Mouse (Mus musculus): ENCODE results near the gene Spsb2. TPM values are rescaled to one million over a fixed set of nuclear protein-coding genes. Genes with fewer than 3 reads are reported as not detected.

Gene Spsb2
- polyA plus RNA-seq, 1 experiment from 2014 or later = 8.0 TPM

DNA sequence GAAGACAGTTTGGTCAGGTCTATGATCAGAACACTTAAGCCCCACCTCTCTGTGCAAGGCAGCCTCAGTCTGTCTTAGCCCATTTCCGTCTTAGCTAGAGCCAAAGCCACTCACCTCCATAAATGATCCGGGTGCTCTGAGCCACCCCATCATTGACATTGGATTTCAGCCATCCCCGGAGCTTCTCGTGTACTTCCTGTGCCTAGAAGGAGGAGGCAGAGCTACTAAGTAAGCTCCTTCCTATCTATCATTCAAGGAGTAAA, 2.9 kb downstream of the Spsb2 start:
- no peak overlapping the region for H3K9ac ChIP-seq (replicated peaks; ENCODE audit: low read depth, low read length)
- 83% methylated on average over 4 of the region's 4 CpGs for WGBS
- H3K27ac ChIP-seq (ENCODE audit: low read length) = no peak overlapping the region
- no peaks in the 10 kb centered on the region for H3K27me3 ChIP-seq (ENCODE audit: control insufficient read depth, insufficient read depth, low read length)
- no peak overlapping the region for H3K4me2 ChIP-seq (replicated peaks; ENCODE audit: low read depth, low read length)
- H3K36me3 ChIP-seq (ENCODE audit: control insufficient read depth, insufficient read depth, low read length) = peaks cover 25% of the 10 kb centered on the region
- no peak for ATAC-seq (ENCODE audit: insufficient number of reproducible peaks, insufficient read depth, low FRiP score, low read depth)
- no peak overlapping the region for H3K4me3 ChIP-seq (ENCODE audit: low read depth, low read length)
- peaks cover 27% of the 10 kb centered on the region for H3K4me1 ChIP-seq (ENCODE audit: control insufficient read depth, insufficient read depth, low read length)
- H3K9me3 ChIP-seq (ENCODE audit: control insufficient read depth, low read depth, low read length) = no peaks in the 10 kb centered on the region

DNA sequence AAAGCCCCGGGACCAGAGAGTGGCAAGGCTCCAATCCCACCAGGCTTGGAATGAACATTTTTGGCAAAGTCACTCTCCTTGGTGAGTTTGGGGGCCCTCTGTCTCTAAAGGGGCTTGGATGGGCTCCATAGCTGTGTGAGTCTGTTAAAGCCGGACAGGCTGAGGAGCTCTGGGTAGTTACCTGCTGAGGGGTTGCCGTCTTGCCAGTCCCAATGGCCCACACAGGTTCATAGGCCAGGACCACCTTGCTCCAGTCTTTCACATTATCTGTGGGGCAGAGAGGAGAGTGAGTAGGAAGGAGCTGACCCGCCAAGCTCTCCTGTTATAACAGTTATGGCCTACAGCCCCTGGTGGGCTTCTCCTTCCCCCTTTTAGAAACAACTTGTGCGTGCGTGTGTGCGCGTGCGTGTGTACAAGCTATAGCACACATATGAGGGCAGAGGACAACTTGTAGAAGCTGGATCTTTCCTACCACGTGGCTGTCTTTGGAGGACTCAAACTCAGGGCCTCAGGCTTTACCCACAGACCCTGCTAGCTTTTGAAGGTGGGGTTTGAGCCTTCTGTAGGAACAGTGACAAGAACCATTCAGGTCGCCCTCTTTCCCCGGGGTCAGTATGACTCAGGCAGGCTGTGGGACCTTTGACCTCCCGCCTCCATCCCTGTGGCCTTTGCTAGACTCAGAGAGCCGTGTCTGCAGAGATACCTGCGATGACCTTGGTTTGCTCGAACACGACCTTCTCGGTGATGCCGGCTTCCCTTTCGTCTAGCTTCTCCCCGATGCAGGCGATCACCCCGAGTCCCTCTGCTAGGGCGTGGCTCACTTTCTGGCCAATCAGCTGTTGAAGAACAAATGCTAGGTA, 3.5 kb downstream of the Spsb2 start:
- WGBS = 75% methylated on average over 24 of the region's 24 CpGs
- H3K9me3 ChIP-seq (ENCODE audit: control insufficient read depth, low read depth, low read length) = no peaks in the 10 kb centered on the region
- ATAC-seq (ENCODE audit: insufficient number of reproducible peaks, insufficient read depth, low FRiP score, low read depth) = no peak
- H3K36me3 ChIP-seq (ENCODE audit: control insufficient read depth, insufficient read depth, low read length) = peaks cover 30% of the 10 kb centered on the region
- peaks cover 27% of the 10 kb centered on the region for H3K4me1 ChIP-seq (ENCODE audit: control insufficient read depth, insufficient read depth, low read length)
- peak overlapping the region; percentile 89 for H3K4me2 ChIP-seq (replicated peaks; ENCODE audit: low read depth, low read length)
- H3K9ac ChIP-seq (replicated peaks; ENCODE audit: low read depth, low read length) = peak overlapping the region; percentile 83; the same call in 1 of the 2 replicates
- H3K27me3 ChIP-seq (ENCODE audit: control insufficient read depth, insufficient read depth, low read length) = no peaks in the 10 kb centered on the region
- peak overlapping the region; percentile 78 for H3K4me3 ChIP-seq (ENCODE audit: low read depth, low read length)
- no peak overlapping the region for H3K27ac ChIP-seq (ENCODE audit: low read length)

GRCm38 (mm10) chr6:124812848-124813247, 4.4 kb downstream of the Spsb2 start:
- peak overlapping the region; percentile 94 for H3K27ac ChIP-seq (ENCODE audit: low read length)

GRCm38 (mm10) chr6:124813496-124813895, 5.0 kb downstream of the Spsb2 start:
- Histone ChIP-seq H3K9ac (replicated peaks; ENCODE audit: low read depth, low read length) (peak overlapping the region; percentile 83), H3K9me3 (ENCODE audit: control insufficient read depth, low read depth, low read length) (no peaks in the 10 kb centered on the region), H3K36me3 (ENCODE audit: control insufficient read depth, insufficient read depth, low read length) (peaks cover 45% of the 10 kb centered on the region), H3K27ac (ENCODE audit: low read length) (peak overlapping the region; percentile 94), H3K4me1 (ENCODE audit: control insufficient read depth, insufficient read depth, low read length) (peaks cover 23% of the 10 kb centered on the region), H3K27me3 (ENCODE audit: control insufficient read depth, insufficient read depth, low read length) (no peaks in the 10 kb centered on the region), H3K4me3 (ENCODE audit: low read depth, low read length) (peak overlapping the region; percentile 78), H3K4me2 (replicated peaks; ENCODE audit: low read depth, low read length) (peak overlapping the region; percentile 89)
- 0% methylated on average over 18 of the region's 18 CpGs for WGBS
- ATAC-seq (ENCODE audit: insufficient number of reproducible peaks, insufficient read depth, low FRiP score, low read depth) = peak; percentile 64

More at GRCm38 (mm10) chr6:124812848-124813247, 4.4 kb downstream of the Spsb2 start:
- H3K4me1 ChIP-seq (ENCODE audit: control insufficient read depth, insufficient read depth, low read length) = peaks cover 27% of the 10 kb centered on the region
- peaks cover 39% of the 10 kb centered on the region for H3K36me3 ChIP-seq (ENCODE audit: control insufficient read depth, insufficient read depth, low read length)
- H3K9me3 ChIP-seq (ENCODE audit: control insufficient read depth, low read depth, low read length) = no peaks in the 10 kb centered on the region
- peak overlapping the region; percentile 78 for H3K4me3 ChIP-seq (ENCODE audit: low read depth, low read length)
- no peaks in the 10 kb centered on the region for H3K27me3 ChIP-seq (ENCODE audit: control insufficient read depth, insufficient read depth, low read length)
- 19% methylated on average over 9 of the region's 9 CpGs for WGBS
- H3K4me2 ChIP-seq (replicated peaks; ENCODE audit: low read depth, low read length) = peak overlapping the region; percentile 89
- H3K9ac ChIP-seq (replicated peaks; ENCODE audit: low read depth, low read length) = peak overlapping the region; percentile 83
- ATAC-seq (ENCODE audit: insufficient number of reproducible peaks, insufficient read depth, low FRiP score, low read depth) = no peak

DNA sequence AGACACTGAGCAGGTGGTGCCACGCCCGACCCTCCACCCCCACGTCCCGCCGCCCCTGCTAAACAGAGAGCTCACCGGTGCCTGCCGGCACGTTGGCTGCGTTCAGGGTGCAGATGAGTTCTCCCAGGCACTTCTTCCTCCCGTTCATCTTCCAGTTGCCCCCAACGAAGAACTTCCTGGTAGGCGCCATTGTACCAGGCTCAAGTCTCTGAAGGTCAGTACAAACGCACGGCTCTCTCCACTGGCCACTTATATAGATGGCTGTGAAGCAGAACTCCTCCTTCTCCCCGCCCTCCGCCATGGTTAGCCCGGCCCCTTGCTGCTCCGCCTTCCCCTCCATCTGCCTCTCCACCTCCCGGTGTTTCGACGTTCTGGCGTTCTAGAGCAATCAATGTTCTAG, 5.5 kb downstream of the Spsb2 start, which contains the start of gene Tpi1:
TSS of gene Tpi1 (minus strand) at position 364 of the 400 bp plus-strand sequence.
- H3K27me3 ChIP-seq (ENCODE audit: control insufficient read depth, insufficient read depth, low read length) = no peaks in the 10 kb centered on the region
- H3K4me1 ChIP-seq (ENCODE audit: control insufficient read depth, insufficient read depth, low read length) = peaks cover 23% of the 10 kb centered on the region
- peak; percentile 89 for ATAC-seq (ENCODE audit: insufficient number of reproducible peaks, insufficient read depth, low FRiP score, low read depth)
- peak within 1 kb of the TSS; percentile 78 for H3K4me3 ChIP-seq (ENCODE audit: low read depth, low read length)
- under 1% methylated on average over 22 of the region's 22 CpGs for WGBS
- H3K36me3 ChIP-seq (ENCODE audit: control insufficient read depth, insufficient read depth, low read length) = peaks cover 50% of the 10 kb centered on the region
- peak within 1 kb of the TSS; percentile 89 for H3K4me2 ChIP-seq (replicated peaks; ENCODE audit: low read depth, low read length)
- H3K9me3 ChIP-seq (ENCODE audit: control insufficient read depth, low read depth, low read length) = no peaks in the 10 kb centered on the region
- peak within 1 kb of the TSS; percentile 83 for H3K9ac ChIP-seq (replicated peaks; ENCODE audit: low read depth, low read length)
- H3K27ac ChIP-seq (ENCODE audit: low read length) = peak within 1 kb of the TSS; percentile 94

- peak overlapping the region; percentile 78; the same call in 1 of the 2 replicates for H3K4me3 ChIP-seq (ENCODE audit: low read depth, low read length)
- peak overlapping the region; percentile 89 for H3K4me2 ChIP-seq (replicated peaks; ENCODE audit: low read depth, low read length)
- H3K27me3 ChIP-seq (ENCODE audit: control insufficient read depth, insufficient read depth, low read length) = no peaks in the 10 kb centered on the region
- ATAC-seq (ENCODE audit: insufficient number of reproducible peaks, insufficient read depth, low FRiP score, low read depth) = peak; percentile 24; the same call in 1 of the 2 replicates
- peaks cover 55% of the 10 kb centered on the region for H3K36me3 ChIP-seq (ENCODE audit: control insufficient read depth, insufficient read depth, low read length)
- peaks cover 20% of the 10 kb centered on the region for H3K4me1 ChIP-seq (ENCODE audit: control insufficient read depth, insufficient read depth, low read length)
- 43% methylated on average over 8 of the region's 8 CpGs for WGBS
- 0 out of 2 replicates have a peak overlapping the region, but pooled peaks have one; percentile 83 for H3K9ac ChIP-seq (replicated peaks; ENCODE audit: low read depth, low read length)
- no peak overlapping the region for H3K27ac ChIP-seq (ENCODE audit: low read length)
- H3K9me3 ChIP-seq (ENCODE audit: control insufficient read depth, low read depth, low read length) = no peaks in the 10 kb centered on the region
Observed at GRCm38 (mm10) chr6:124814448-124814847, 6.0 kb downstream of the Spsb2 start.

DNA sequence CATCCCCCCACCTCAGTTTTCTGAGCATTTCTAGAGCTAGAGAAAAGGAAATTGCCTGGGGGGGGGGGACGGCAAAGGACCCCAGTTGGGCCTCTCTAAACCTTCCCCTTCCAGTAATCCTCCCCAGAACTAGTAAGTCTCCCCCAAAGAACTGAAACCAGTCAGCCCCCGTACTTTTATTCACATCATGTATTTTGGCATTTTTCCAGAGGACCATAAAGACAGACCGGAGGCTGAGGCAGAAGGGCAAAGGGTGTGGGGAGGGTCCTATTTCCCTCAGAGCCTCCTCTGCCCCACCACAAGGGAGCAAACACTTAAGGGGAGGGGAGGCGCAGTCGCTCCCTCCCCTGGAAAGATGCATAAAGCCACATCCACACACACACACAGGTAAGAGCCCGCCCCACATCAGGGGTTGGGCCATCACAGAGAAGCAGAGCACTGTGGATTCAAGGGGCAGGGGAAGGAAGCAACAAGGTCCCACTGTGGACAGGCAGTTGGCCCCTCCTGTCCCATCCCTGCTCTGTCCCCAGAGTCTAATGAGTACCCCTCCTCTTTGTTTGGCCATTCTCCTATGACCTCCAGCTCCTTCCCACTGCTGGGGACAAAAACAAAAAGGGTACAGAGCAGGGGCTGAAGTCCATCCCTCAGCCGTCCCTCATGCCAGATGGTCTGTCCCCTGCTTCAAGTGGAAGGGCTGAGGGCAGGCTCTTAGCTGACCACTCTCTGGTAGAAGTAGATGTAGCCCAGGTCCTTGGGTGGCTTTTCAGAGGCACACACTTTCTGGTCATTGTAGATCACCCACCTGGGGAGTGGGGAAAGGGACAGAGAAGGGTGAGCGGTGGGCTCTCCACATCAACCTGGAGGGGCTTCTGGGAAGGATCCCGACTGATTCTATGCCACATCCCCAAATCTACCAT, 6.7 kb downstream of the Spsb2 start:
- peak overlapping the region; percentile 89; the same call in 1 of the 2 replicates for H3K4me2 ChIP-seq (replicated peaks; ENCODE audit: low read depth, low read length)
- 0 out of 2 replicates have a peak overlapping the region, but pooled peaks have one; percentile 15 for H3K27ac ChIP-seq (ENCODE audit: low read length)
- no peak overlapping the region for H3K9ac ChIP-seq (replicated peaks; ENCODE audit: low read depth, low read length)
- H3K4me1 ChIP-seq (ENCODE audit: control insufficient read depth, insufficient read depth, low read length) = peaks cover 17% of the 10 kb centered on the region
- 67% methylated on average over 9 of the region's 9 CpGs for WGBS
- H3K36me3 ChIP-seq (ENCODE audit: control insufficient read depth, insufficient read depth, low read length) = peaks cover 62% of the 10 kb centered on the region
- ATAC-seq (ENCODE audit: insufficient number of reproducible peaks, insufficient read depth, low FRiP score, low read depth) = no peak
- H3K9me3 ChIP-seq (ENCODE audit: control insufficient read depth, low read depth, low read length) = no peaks in the 10 kb centered on the region
- H3K27me3 ChIP-seq (ENCODE audit: control insufficient read depth, insufficient read depth, low read length) = no peaks in the 10 kb centered on the region
- H3K4me3 ChIP-seq (ENCODE audit: low read depth, low read length) = no peak overlapping the region

DNA sequence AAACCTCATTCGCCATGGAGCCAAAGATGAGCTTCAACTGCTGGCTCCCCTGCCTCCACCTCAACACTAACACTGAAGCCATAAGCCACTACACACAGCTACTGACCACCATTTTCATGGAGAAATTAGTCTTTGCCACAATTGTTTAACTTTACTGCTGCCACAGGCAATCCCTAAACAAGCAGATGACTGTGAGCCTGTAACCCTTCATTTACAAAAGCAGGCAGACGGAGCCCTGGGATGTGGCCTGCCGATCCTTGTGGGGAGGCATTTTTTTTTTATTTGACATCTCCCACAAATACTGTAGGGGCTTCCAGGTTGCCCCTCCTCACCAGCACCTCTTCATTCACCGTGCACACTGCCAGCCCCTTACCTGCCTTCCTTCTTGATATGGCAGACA, 8.2 kb downstream of the Spsb2 start:
- H3K4me2 ChIP-seq (replicated peaks; ENCODE audit: low read depth, low read length) = no peak overlapping the region
- no peak overlapping the region for H3K9ac ChIP-seq (replicated peaks; ENCODE audit: low read depth, low read length)
- H3K4me1 ChIP-seq (ENCODE audit: control insufficient read depth, insufficient read depth, low read length) = peaks cover 17% of the 10 kb centered on the region
- H3K9me3 ChIP-seq (ENCODE audit: control insufficient read depth, low read depth, low read length) = no peaks in the 10 kb centered on the region
- 69% methylated on average over 4 of the region's 4 CpGs for WGBS
- no peak for ATAC-seq (ENCODE audit: insufficient number of reproducible peaks, insufficient read depth, low FRiP score, low read depth)
- H3K27ac ChIP-seq (ENCODE audit: low read length) = no peak overlapping the region
- H3K27me3 ChIP-seq (ENCODE audit: control insufficient read depth, insufficient read depth, low read length) = no peaks in the 10 kb centered on the region
- H3K36me3 ChIP-seq (ENCODE audit: control insufficient read depth, insufficient read depth, low read length) = peaks cover 66% of the 10 kb centered on the region
- no peak overlapping the region for H3K4me3 ChIP-seq (ENCODE audit: low read depth, low read length)

Data from stomach, embryonic 14.5 days (tissue).